26 mouse cellular contexts compared by ENCODE assay signal in genomic region chr2:92384101-92384500, GRCm38 (mm10). TPM values are rescaled to one million over a fixed set of nuclear protein-coding genes. Genes with fewer than 3 reads are reported as not detected.
DNase-seq lines count a peak whose midpoint lies in the region; ATAC-seq and TF ChIP-seq lines count a peak whose summit lies in the region.
"Had no signal": no experiment of that assay in that cellular context is flagged by ENCODE, and none has a peak within 500 bp of the region (broad histone marks: within the 10 kb centered on the region; RNA-seq: fewer than 3 reads in every experiment).

No protein-coding gene starts in this region.

- 84% methylated on average over 4 of the region's 4 CpGs for WGBS in liver, adult 2 months
- 72% methylated on average over 4 of the region's 4 CpGs for WGBS in liver, embryonic 11.5 days
- WGBS in midbrain, embryonic 10.5 days, result 81% methylated on average over 4 of the region's 4 CpGs
- WGBS in heart, embryonic 12.5 days, result 72% methylated on average over 4 of the region's 4 CpGs

- no peak overlapping the region for H3K27ac ChIP-seq in liver, adult 2 months (replicated peaks; ENCODE audit: insufficient read depth, low read depth, low read length)
- no peak overlapping the region for H3K27ac ChIP-seq in liver, embryonic 11.5 days (ENCODE audit: low read depth, low read length)
- H3K27ac ChIP-seq in midbrain, embryonic 10.5 days (replicated peaks), result no peak overlapping the region
- H3K27ac ChIP-seq in heart, embryonic 12.5 days (ENCODE audit: poor library complexity, severe bottlenecking), result no peak overlapping the region
- H3K27ac ChIP-seq: embryonic facial prominence, embryonic 10.5 days; embryonic facial prominence, embryonic 13.5 days; forebrain, embryonic 12.5 days; forebrain, embryonic 15.5 days; heart, embryonic 10.5 days; hindbrain, embryonic 12.5 days; hindbrain, embryonic 15.5 days had no signal

- H3K27me3 ChIP-seq in liver, adult 2 months (ENCODE audit: control insufficient read depth, insufficient read depth, low read length), result peaks cover 6% of the 10 kb centered on the region
- H3K27me3 ChIP-seq in liver, embryonic 11.5 days (replicated peaks; ENCODE audit: control insufficient read depth, insufficient read depth, low read length), result peaks cover 26% of the 10 kb centered on the region
- no peaks in the 10 kb centered on the region; the same call in 1 of the 2 replicates for H3K27me3 ChIP-seq in midbrain, embryonic 10.5 days (ENCODE audit: low read depth, poor library complexity, severe bottlenecking)
- H3K27me3 ChIP-seq in heart, embryonic 12.5 days (replicated peaks), result peaks cover 21% of the 10 kb centered on the region
- H3K27me3 ChIP-seq: CH12.LX; embryonic facial prominence, embryonic 13.5 days; forebrain, embryonic 12.5 days; forebrain, embryonic 15.5 days; hindbrain, embryonic 12.5 days; hindbrain, embryonic 15.5 days; Patski had no signal

- no peak overlapping the region for H3K4me2 ChIP-seq in liver, embryonic 11.5 days
- no peak overlapping the region for H3K4me2 ChIP-seq in heart, embryonic 12.5 days
- H3K4me2 ChIP-seq: embryonic facial prominence, embryonic 13.5 days; forebrain, embryonic 12.5 days; forebrain, embryonic 15.5 days; hindbrain, embryonic 12.5 days; hindbrain, embryonic 15.5 days had no signal

- H3K4me1 ChIP-seq in liver, adult 2 months (ENCODE audit: control insufficient read depth, insufficient read depth, low read length), result no peaks in the 10 kb centered on the region
- H3K4me1 ChIP-seq in liver, embryonic 11.5 days (replicated peaks; ENCODE audit: control insufficient read depth, insufficient read depth, low read length), result peaks cover 4% of the 10 kb centered on the region
- H3K4me1 ChIP-seq in midbrain, embryonic 10.5 days, result peaks cover 30% of the 10 kb centered on the region
- H3K4me1 ChIP-seq in heart, embryonic 12.5 days (replicated peaks), result peaks cover 11% of the 10 kb centered on the region

- TF ChIP-seq POLR2A in liver, adult 2 months (IDR thresholded peaks at IDR 0.05; ENCODE audit: extremely low read depth, insufficient read depth, low read length), result 0 out of 2 replicates have a peak, but pooled peaks have one; percentile 3

- TF ChIP-seq CTCF in liver, adult 2 months (IDR thresholded peaks at IDR 0.05; ENCODE audit: low read depth, low read length), result no peak

- peaks cover 11% of the 10 kb centered on the region; the same call in 1 of the 2 replicates for H3K36me3 ChIP-seq in liver, adult 2 months (ENCODE audit: control insufficient read depth, insufficient read depth, low read length)
- H3K36me3 ChIP-seq in liver, embryonic 11.5 days (ENCODE audit: control insufficient read depth, insufficient read depth, low read length), result peaks cover 14% of the 10 kb centered on the region
- peaks cover 91% of the 10 kb centered on the region for H3K36me3 ChIP-seq in midbrain, embryonic 10.5 days
- H3K36me3 ChIP-seq in heart, embryonic 12.5 days, result peaks cover 45% of the 10 kb centered on the region

- H3K4me3 ChIP-seq in liver, adult 2 months (ENCODE audit: insufficient read depth, low read depth, low read length), result no peak overlapping the region
- no peak overlapping the region for H3K4me3 ChIP-seq in liver, embryonic 11.5 days (ENCODE audit: low read depth, low read length)
- no peak overlapping the region for H3K4me3 ChIP-seq in midbrain, embryonic 10.5 days
- H3K4me3 ChIP-seq in heart, embryonic 12.5 days, result no peak overlapping the region
- H3K4me3 ChIP-seq: embryonic facial prominence, embryonic 10.5 days; embryonic facial prominence, embryonic 13.5 days; erythroblast, embryonic 14.5 days; forebrain, embryonic 12.5 days; forebrain, embryonic 15.5 days; heart, embryonic 10.5 days; hindbrain, embryonic 12.5 days; hindbrain, embryonic 15.5 days had no signal

- ATAC-seq in liver, embryonic 11.5 days (replicated peaks; ENCODE audit: low FRiP score), result no peak
- no peak for ATAC-seq in heart, embryonic 12.5 days (ENCODE audit: insufficient number of reproducible peaks, low FRiP score)
- ATAC-seq: forebrain, embryonic 15.5 days; Patski had no signal

- DNase-seq in liver, adult 2 months (ENCODE audit: extremely low read depth, low read depth, low spot score), result no peak
- DNase-seq in liver, embryonic 11.5 days (ENCODE audit: low spot score), result no peak
- peak; percentile 61 for DNase-seq in thymus, postnatal 0 days (ENCODE audit: low spot score)
- DNase-seq in thymus, postnatal 14 days, result peak; percentile 61
- DNase-seq in thymus, postnatal 4 days, result peak; percentile 61
- no peak for DNase-seq in midbrain, embryonic 10.5 days (ENCODE audit: low spot score)
- DNase-seq: adrenal gland, postnatal 10 days; adrenal gland, postnatal 36 days; B cell, adult 2 months; cerebellum, adult 9-10 months; cerebellum, postnatal 36 days; embryo, embryonic 11 days; gastrocnemius, postnatal 25 days; heart, adult 18-20 months had no signal

- H3K79me2 ChIP-seq in liver, adult 2 months (ENCODE audit: control insufficient read depth, insufficient read depth, low read length), result no peaks in the 10 kb centered on the region

- H3K9me3 ChIP-seq in liver, embryonic 11.5 days (ENCODE audit: control insufficient read depth, low read length), result no peaks in the 10 kb centered on the region
- H3K9me3 ChIP-seq in midbrain, embryonic 10.5 days (replicated peaks), result no peaks in the 10 kb centered on the region
- H3K9me3 ChIP-seq in heart, embryonic 12.5 days (replicated peaks), result no peaks in the 10 kb centered on the region
- H3K9me3 ChIP-seq: embryonic facial prominence, embryonic 10.5 days; embryonic facial prominence, embryonic 13.5 days; forebrain, embryonic 12.5 days; forebrain, embryonic 15.5 days; G1E; heart, embryonic 10.5 days; hindbrain, embryonic 12.5 days; hindbrain, embryonic 15.5 days had no signal

- no peak overlapping the region for H3K9ac ChIP-seq in liver, adult 2 months (ENCODE audit: low read depth, low read length)
- no peak overlapping the region for H3K9ac ChIP-seq in liver, embryonic 11.5 days (ENCODE audit: low read depth, low read length)
- H3K9ac ChIP-seq in heart, embryonic 12.5 days, result no peak overlapping the region
- H3K9ac ChIP-seq: embryonic facial prominence, embryonic 13.5 days; forebrain, embryonic 12.5 days; forebrain, embryonic 15.5 days; hindbrain, embryonic 12.5 days; hindbrain, embryonic 15.5 days had no signal

RNA-seq across cellular contexts. Expression of gene 1700029I15Rik, which starts 1.8 kb away (rescaled TPM):
- 1.3 and 2.0 TPM in 2 replicates for total RNA-seq in liver, adult 2 months (2014; rRNA removed)
- polyA plus RNA-seq in liver, adult 2 months (2012; rRNA removed), result 3.3 and 5.6 TPM in 2 replicates
- 0.81 and 1.7 TPM in 2 replicates for polyA plus RNA-seq in liver, embryonic 11.5 days (2014; fragmentation: Nextera tagmentation; extraction: Ambion mirVana)
- polyA plus RNA-seq in thymus, postnatal 0 days (2015; fragmentation: Nextera tagmentation; extraction: Ambion mirVana), result 2.0 and 2.1 TPM in 2 replicates
- 4.1 and 5.2 TPM in 2 replicates for polyA plus RNA-seq in midbrain, embryonic 10.5 days (2016; fragmentation: Nextera tagmentation; extraction: Ambion mirVana)
- 1.2 and 1.7 TPM in 2 replicates for polyA plus RNA-seq in heart, embryonic 12.5 days (2016; fragmentation: Nextera tagmentation; extraction: Ambion mirVana)

RNA-seq across cellular contexts. Expression of gene Large2, which starts 9.4 kb away (rescaled TPM):
- total RNA-seq in liver, adult 2 months (2014; rRNA removed), result 0.37 and 0.74 TPM in 2 replicates
- 0.88 and 1.7 TPM in 2 replicates for polyA plus RNA-seq in liver, adult 2 months (2012; rRNA removed)
- 4.2 and 5.4 TPM in 2 replicates for polyA plus RNA-seq in liver, embryonic 11.5 days (2014; fragmentation: Nextera tagmentation; extraction: Ambion mirVana)
- polyA plus RNA-seq in thymus, postnatal 0 days (2015; fragmentation: Nextera tagmentation; extraction: Ambion mirVana), result 3.4 and 4.0 TPM in 2 replicates
- 16.2 and 25.6 TPM in 2 replicates for polyA plus RNA-seq in midbrain, embryonic 10.5 days (2016; fragmentation: Nextera tagmentation; extraction: Ambion mirVana)
- 1.2 and 1.8 TPM in 2 replicates for polyA plus RNA-seq in heart, embryonic 12.5 days (2016; fragmentation: Nextera tagmentation; extraction: Ambion mirVana)
- polyA plus RNA-seq: erythroblast, embryonic 14.5 days; G1E had no signal

RNA-seq across cellular contexts. Expression of gene Pex16, which starts 9.6 kb away (rescaled TPM):
- total RNA-seq in liver, adult 2 months (2014; rRNA removed), result 95.5 and 97.7 TPM in 2 replicates
- polyA plus RNA-seq in liver, adult 2 months (2012; rRNA removed), result 164 and 196 TPM in 2 replicates
- 26.3 and 29.3 TPM in 2 replicates for polyA plus RNA-seq in liver, embryonic 11.5 days (2014; fragmentation: Nextera tagmentation; extraction: Ambion mirVana)
- polyA plus RNA-seq in thymus, postnatal 0 days (2015; fragmentation: Nextera tagmentation; extraction: Ambion mirVana), result 40.8 and 43.9 TPM in 2 replicates
- polyA plus RNA-seq in midbrain, embryonic 10.5 days (2016; fragmentation: Nextera tagmentation; extraction: Ambion mirVana), result 26.1 and 27.1 TPM in 2 replicates
- 14.1 and 16.0 TPM in 2 replicates for polyA plus RNA-seq in heart, embryonic 12.5 days (2016; fragmentation: Nextera tagmentation; extraction: Ambion mirVana)

RNA-seq across cellular contexts. Expression of gene Mapk8ip1, which starts 17.0 kb away (rescaled TPM):
- total RNA-seq in liver, adult 2 months (2014; rRNA removed), result 0.65 and 1.0 TPM in 2 replicates
- 1.3 and 1.6 TPM in 2 replicates for polyA plus RNA-seq in liver, adult 2 months (2012; rRNA removed)
- 4.9 and 6.3 TPM in 2 replicates for polyA plus RNA-seq in liver, embryonic 11.5 days (2014; fragmentation: Nextera tagmentation; extraction: Ambion mirVana)
- polyA plus RNA-seq in thymus, postnatal 0 days (2015; fragmentation: Nextera tagmentation; extraction: Ambion mirVana), result 6.2 and 6.3 TPM in 2 replicates
- 58.3 and 70.5 TPM in 2 replicates for polyA plus RNA-seq in midbrain, embryonic 10.5 days (2016; fragmentation: Nextera tagmentation; extraction: Ambion mirVana)
- 6.8 and 7.9 TPM in 2 replicates for polyA plus RNA-seq in heart, embryonic 12.5 days (2016; fragmentation: Nextera tagmentation; extraction: Ambion mirVana)

RNA-seq across cellular contexts. Expression of gene Cry2, which starts 49.7 kb away (rescaled TPM):
- 20.5 and 22.4 TPM in 2 replicates for total RNA-seq in liver, adult 2 months (2014; rRNA removed)
- polyA plus RNA-seq in liver, adult 2 months (2012; rRNA removed), result 17.1 and 21.9 TPM in 2 replicates
- 20.6 and 22.5 TPM in 2 replicates for polyA plus RNA-seq in liver, embryonic 11.5 days (2014; fragmentation: Nextera tagmentation; extraction: Ambion mirVana)
- polyA plus RNA-seq in thymus, postnatal 0 days (2015; fragmentation: Nextera tagmentation; extraction: Ambion mirVana), result 10.9 and 13.0 TPM in 2 replicates
- 32.8 and 36.2 TPM in 2 replicates for polyA plus RNA-seq in midbrain, embryonic 10.5 days (2016; fragmentation: Nextera tagmentation; extraction: Ambion mirVana)
- polyA plus RNA-seq in heart, embryonic 12.5 days (2016; fragmentation: Nextera tagmentation; extraction: Ambion mirVana), result 28.0 and 30.1 TPM in 2 replicates

Comparison
In these comparisons a context has a peak if more than half of its experiments do, and no peak if none do; other contexts are left out.
1. DNase-seq: peak in thymus, postnatal 0 days (single experiment), thymus, postnatal 14 days (single experiment) and thymus, postnatal 4 days (single experiment); none in liver, adult 2 months (single experiment), liver, embryonic 11.5 days (single experiment) and midbrain, embryonic 10.5 days (single experiment).